ENCODE assay signal across 29 mouse cellular contexts in genomic region chr4:132130134-132130533, GRCm38 (mm10). TPM values are rescaled to one million over a fixed set of nuclear protein-coding genes. Genes with fewer than 3 reads are reported as not detected.
DNase-seq lines count a peak whose midpoint lies in the region; ATAC-seq lines count a peak whose summit lies in the region.
"Had no signal": no experiment of that assay in that cellular context is flagged by ENCODE, and none has a peak within 500 bp of the region (broad histone marks: within the 10 kb centered on the region; RNA-seq: fewer than 3 reads in every experiment).

No protein-coding gene starts in this region.

- intact Hi-C loops in heart, postnatal 36 days (cut with DNase I): no loop called here

- peak; percentile 53; the same call in 1 of the 2 replicates for ATAC-seq in frontal cortex, adult (ENCODE audit: low TSS enrichment)
- no peak for ATAC-seq in heart, embryonic 16.5 days (replicated peaks; ENCODE audit: extremely low read depth, insufficient read depth, low FRiP score)
- ATAC-seq: activated CD4-positive, CD25-positive, alpha-beta regulatory T cell, adult 4 months; hindbrain, embryonic 16.5 days; intestine, embryonic 15.5 days had no signal

- no peaks in the 10 kb centered on the region for H3K27me3 ChIP-seq in heart, embryonic 16.5 days (ENCODE audit: control insufficient read depth, insufficient read depth, low read length)
- H3K27me3 ChIP-seq: intestine, embryonic 15.5 days; neural tube, embryonic 15.5 days had no signal

- peak overlapping the region; percentile 92; the same call in 1 of the 2 replicates for H3K27ac ChIP-seq in heart, embryonic 16.5 days (ENCODE audit: low read length)
- H3K27ac ChIP-seq: intestine, embryonic 15.5 days had no signal

- no peaks in the 10 kb centered on the region for H3K36me3 ChIP-seq in heart, embryonic 16.5 days (ENCODE audit: control insufficient read depth, insufficient read depth)
- H3K36me3 ChIP-seq: intestine, embryonic 15.5 days; neural tube, embryonic 15.5 days had no signal

- no peak for DNase-seq in frontal cortex, postnatal 14 days (ENCODE audit: low spot score in 2 of 2)
- DNase-seq in heart, postnatal 36 days: no peak
- DNase-seq in right cerebral cortex, adult 2 months (ENCODE audit: low spot score in 2 of 2): peak; percentile 26 to 57
- DNase-seq in right cerebral cortex, postnatal 14 days: no peak
- no peak for DNase-seq in gastrocnemius, adult 18-20 months (ENCODE audit: low spot score)
- DNase-seq: adrenal gland, adult 8-10 months; cerebellum, adult 18-20 months; cerebellum, postnatal 14 days; gastrocnemius, postnatal 14 days; heart, adult 11 months; kidney, adult 8-10 months; kidney, postnatal 10 days; lung, adult 18-20 months; lung, postnatal 10 days; spleen, adult 18-20 months had no signal

- no peak overlapping the region for H3K9ac ChIP-seq in heart, embryonic 16.5 days (ENCODE audit: low read length)
- H3K9ac ChIP-seq: intestine, embryonic 15.5 days; neural tube, embryonic 15.5 days had no signal

- no peak overlapping the region for H3K4me2 ChIP-seq in heart, embryonic 16.5 days (ENCODE audit: low read depth, low read length)
- H3K4me2 ChIP-seq: intestine, embryonic 15.5 days; midbrain, embryonic 11.5 days; neural tube, embryonic 15.5 days had no signal

- WGBS in heart, embryonic 16.5 days: 72% methylated on average over 2 of the region's 2 CpGs

- peaks cover 32% of the 10 kb centered on the region for H3K4me1 ChIP-seq in heart, embryonic 16.5 days (ENCODE audit: control insufficient read depth, insufficient read depth, low read length)

- H3K4me3 ChIP-seq in heart, embryonic 16.5 days (ENCODE audit: low read length): no peak overlapping the region
- H3K4me3 ChIP-seq: intestine, embryonic 15.5 days; neural tube, embryonic 15.5 days had no signal

- H3K9me3 ChIP-seq in heart, embryonic 16.5 days (replicated peaks; ENCODE audit: control insufficient read depth, low read length): no peaks in the 10 kb centered on the region
- H3K9me3 ChIP-seq: intestine, embryonic 15.5 days; neural tube, embryonic 15.5 days had no signal

RNA-seq across cellular contexts. Expression of gene Oprd1, which starts 14.2 kb away (rescaled TPM):
- polyA plus RNA-seq in heart, embryonic 16.5 days (2015; fragmentation: Nextera tagmentation; extraction: Ambion mirVana): 0.58 and 0.96 TPM in 2 replicates
- under 1 TPM; 0.27 to 0.44 TPM for total RNA-seq in heart, postnatal 36 days (2021)
- under 1 TPM; 0.07 TPM for total RNA-seq in gastrocnemius, adult 18-20 months (2021)
- total RNA-seq: CH12.LX; hematopoietic stem cell, adult 5-6 weeks; liver, adult 2 months had no signal
- polyA plus RNA-seq: activated CD4-positive, CD25-positive, alpha-beta regulatory T cell, adult 4 months; liver, adult 2 months had no signal

RNA-seq across cellular contexts. Expression of gene Epb41, which starts 55.0 kb away (rescaled TPM):
- polyA plus RNA-seq in heart, embryonic 16.5 days (2015; fragmentation: Nextera tagmentation; extraction: Ambion mirVana): 67.4 and 68.6 TPM in 2 replicates
- total RNA-seq in heart, postnatal 36 days (2021): 100 to 1,000 TPM; 144 to 148 TPM
- 100 to 1,000 TPM; 108 to 134 TPM for total RNA-seq in gastrocnemius, adult 18-20 months (2021)

RNA-seq across cellular contexts. Expression of gene Gm10300, which starts 55.6 kb away (rescaled TPM):
- polyA plus RNA-seq in heart, embryonic 16.5 days (2015; fragmentation: Nextera tagmentation; extraction: Ambion mirVana): 0.05 and 0.10 TPM in 2 replicates
- total RNA-seq in heart, postnatal 36 days (2021): under 1 TPM in 1 of 2 experiments, not detected in 1; 0.11 TPM
- under 1 TPM in 1 of 2 experiments, not detected in 1; 0.09 TPM for total RNA-seq in gastrocnemius, adult 18-20 months (2021)
- total RNA-seq: layer of hippocampus, postnatal 14 days had no signal
- polyA plus RNA-seq: activated CD4-positive, CD25-positive, alpha-beta regulatory T cell, adult 4 months; embryonic facial prominence, embryonic 11.5 days; hindbrain, embryonic 16.5 days; limb, embryonic 11.5 days; midbrain, embryonic 11.5 days; neural tube, embryonic 15.5 days; testis, adult 2 months had no signal

Comparison
In these comparisons a context has a peak if more than half of its experiments do, and no peak if none do; other contexts are left out.
1. DNase-seq: peak in right cerebral cortex, adult 2 months (2 of 2); none in frontal cortex, postnatal 14 days (0 of 2), heart, postnatal 36 days (0 of 2), right cerebral cortex, postnatal 14 days (single experiment) and gastrocnemius, adult 18-20 months (single experiment).